Mouse (Mus musculus): ENCODE results near the gene Fam102a. TPM values are rescaled to one million over a fixed set of nuclear protein-coding genes. Genes with fewer than 3 reads are reported as not detected.

Gene Fam102a
- total and polyA plus RNA-seq, 3 experiments = 28.7 to 35.0 (median 32.7) TPM

DNA sequence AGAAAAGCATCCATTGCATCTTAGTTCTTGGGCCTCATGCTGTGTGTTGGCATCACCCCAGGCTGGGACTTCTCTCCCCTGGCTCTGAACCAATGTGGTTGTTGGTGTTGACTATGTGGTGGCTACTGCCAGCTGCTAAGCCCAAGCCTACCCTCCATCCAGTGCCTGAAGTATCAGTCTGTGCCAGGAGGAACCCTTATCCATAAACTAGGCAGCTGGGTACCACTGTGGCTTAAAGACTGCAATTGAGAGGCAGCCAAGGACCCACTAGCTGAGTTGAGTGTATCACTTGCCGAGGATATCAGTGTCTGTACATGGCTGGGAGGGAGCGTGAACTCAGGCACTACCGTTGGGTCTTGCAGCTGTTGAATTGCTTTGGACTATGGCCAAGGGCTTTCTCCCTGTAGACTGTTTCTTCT, 7.9 kb downstream of the Fam102a start:
- H3K27me3 ChIP-seq (ENCODE audit: insufficient read depth, low read length) = peaks cover 12% of the 10 kb centered on the region; the same call in 1 of the 2 replicates
- H3K9me3 ChIP-seq (replicated peaks) = no peaks in the 10 kb centered on the region
- H3K4me3 ChIP-seq (ENCODE audit: low read depth, low read length) = no peak overlapping the region
- peaks cover 83% of the 10 kb centered on the region for H3K36me3 ChIP-seq (replicated peaks)
- H3K4me1 ChIP-seq (ENCODE audit: insufficient read depth, low read depth, low read length) = peaks cover 33% of the 10 kb centered on the region
- DNase-seq (ENCODE audit: low spot score) = no peak
- TF ChIP-seq TAL1 (conservative IDR thresholded peaks at IDR 0.05; ENCODE audit: low read depth, low read length) (no peak), GATA1 (IDR thresholded peaks at IDR 0.05; ENCODE audit: borderline replicate concordance, low read length) (no peak), CTCF (IDR thresholded peaks at IDR 0.05; ENCODE audit: low read depth, low read length) (no peak), POLR2AphosphoS5 (IDR thresholded peaks at IDR 0.05; ENCODE audit: insufficient replicate concordance, low read depth, low read length) (no peak), GATA2 (IDR thresholded peaks at IDR 0.05; ENCODE audit: borderline replicate concordance, low read depth, low read length) (no peak)
- ATAC-seq (ENCODE audit: extremely low read depth, insufficient number of reproducible peaks, low FRiP score, poor library complexity, severe bottlenecking) = no peak

DNA sequence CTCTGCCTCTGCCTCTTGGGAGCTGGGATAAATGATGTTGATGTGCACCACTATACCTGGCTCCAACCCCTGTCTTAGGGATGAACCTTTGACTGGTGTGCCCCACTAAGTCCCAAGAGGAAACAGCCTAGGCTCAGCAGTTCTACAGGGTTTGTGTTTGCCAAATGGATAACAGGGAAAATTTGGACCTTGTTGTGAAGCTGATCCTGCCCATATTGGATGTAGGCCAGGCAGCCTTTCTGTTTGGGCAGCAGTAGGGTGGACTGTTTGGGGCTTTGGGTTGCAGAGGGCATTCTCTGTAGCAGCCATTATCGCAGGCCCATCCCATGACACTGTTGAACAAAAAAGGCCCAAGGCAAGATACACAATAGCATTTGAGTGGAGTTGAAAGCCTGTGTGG, 11.8 kb downstream of the Fam102a start:
- Histone ChIP-seq H3K9me3 (replicated peaks) (no peaks in the 10 kb centered on the region), H3K27me3 (ENCODE audit: insufficient read depth, low read length) (peaks cover 12% of the 10 kb centered on the region; the same call in 1 of the 2 replicates), H3K4me3 (ENCODE audit: low read depth, low read length) (no peak overlapping the region), H3K4me1 (ENCODE audit: insufficient read depth, low read depth, low read length) (peaks cover 15% of the 10 kb centered on the region), H3K36me3 (replicated peaks) (peaks cover 89% of the 10 kb centered on the region)
- DNase-seq (ENCODE audit: low spot score) = no peak
- TF ChIP-seq POLR2AphosphoS5 (IDR thresholded peaks at IDR 0.05; ENCODE audit: insufficient replicate concordance, low read depth, low read length) = no peak
- no peak for ATAC-seq (ENCODE audit: extremely low read depth, insufficient number of reproducible peaks, low FRiP score, poor library complexity, severe bottlenecking)

DNA sequence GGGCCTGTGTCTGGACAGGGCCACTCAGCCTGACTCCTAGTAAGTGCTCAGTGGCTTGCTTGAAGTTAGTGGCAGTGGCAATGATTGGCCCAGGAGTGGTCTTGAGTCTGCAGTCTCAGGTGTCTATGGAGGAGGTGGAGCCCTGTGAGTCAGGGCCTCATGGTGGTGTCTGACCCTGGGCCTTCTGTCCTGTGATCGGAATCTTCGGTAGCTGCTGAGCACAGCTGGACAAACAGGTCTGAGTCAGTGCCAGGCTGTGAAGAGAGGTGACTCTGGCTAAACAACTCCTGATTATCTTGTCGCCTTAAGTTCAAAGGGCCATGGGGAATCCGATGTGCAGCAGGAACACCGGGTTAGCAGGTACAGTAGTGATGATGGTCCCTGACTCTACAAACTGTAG, 12.2 kb downstream of the Fam102a start:
- TF ChIP-seq POLR2AphosphoS5 (IDR thresholded peaks at IDR 0.05; ENCODE audit: insufficient replicate concordance, low read depth, low read length) = no peak
- no peak for TF ChIP-seq GATA1 (IDR thresholded peaks at IDR 0.05; ENCODE audit: borderline replicate concordance, low read length)
- TF ChIP-seq GATA2 (IDR thresholded peaks at IDR 0.05; ENCODE audit: borderline replicate concordance, low read depth, low read length) = no peak
- no peak for TF ChIP-seq CTCF (IDR thresholded peaks at IDR 0.05; ENCODE audit: low read depth, low read length)
- no peak for TF ChIP-seq TAL1 (conservative IDR thresholded peaks at IDR 0.05; ENCODE audit: low read depth, low read length)
- Histone ChIP-seq H3K36me3 (replicated peaks) (peaks cover 88% of the 10 kb centered on the region), H3K27me3 (ENCODE audit: insufficient read depth, low read length) (peaks cover 13% of the 10 kb centered on the region; the same call in 1 of the 2 replicates), H3K4me3 (ENCODE audit: low read depth, low read length) (no peak overlapping the region), H3K9me3 (replicated peaks) (no peaks in the 10 kb centered on the region), H3K4me1 (ENCODE audit: insufficient read depth, low read depth, low read length) (peaks cover 11% of the 10 kb centered on the region)
- ATAC-seq (ENCODE audit: extremely low read depth, insufficient number of reproducible peaks, low FRiP score, poor library complexity, severe bottlenecking) (no peak), DNase-seq (ENCODE audit: low spot score) (no peak)

DNA sequence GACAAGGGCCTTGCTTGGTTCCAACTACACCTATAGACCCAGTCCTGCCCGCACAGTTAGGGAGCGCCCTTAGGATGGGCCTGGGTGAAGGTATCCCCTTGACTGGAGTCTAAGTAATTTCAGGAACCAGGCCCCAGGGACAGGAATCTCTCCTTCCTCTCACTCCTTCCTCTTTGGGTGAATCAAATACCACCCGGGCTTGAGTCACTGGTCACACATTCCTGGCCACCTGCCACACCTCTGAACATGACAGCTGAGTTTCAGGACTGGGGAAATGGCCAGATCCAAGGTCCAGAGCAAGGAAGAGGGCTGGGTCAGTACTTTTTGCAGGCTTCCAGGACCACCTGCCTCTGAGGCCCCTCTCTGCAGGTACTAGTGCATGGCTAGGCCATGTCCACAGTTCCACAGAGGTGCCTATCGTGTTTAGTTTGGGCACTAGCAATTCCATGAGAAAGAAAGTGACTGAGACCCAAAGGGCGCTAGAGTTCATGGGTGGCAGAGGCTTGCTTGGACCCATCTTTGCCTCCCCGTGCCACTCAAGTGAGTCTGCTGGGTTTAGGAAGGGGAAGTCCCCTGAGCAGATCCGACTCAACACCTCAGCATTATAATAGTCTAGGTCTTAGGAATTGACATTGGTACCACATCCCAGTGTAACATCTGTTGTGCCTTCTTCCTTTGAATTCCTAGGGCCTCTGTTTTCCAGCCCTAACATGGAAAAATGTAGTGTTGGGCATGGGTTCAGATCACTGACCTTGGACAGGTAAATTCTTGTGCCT, 13.0 kb downstream of the Fam102a start:
- ATAC-seq (ENCODE audit: extremely low read depth, insufficient number of reproducible peaks, low FRiP score, poor library complexity, severe bottlenecking) = no peak
- TF ChIP-seq GATA2 (IDR thresholded peaks at IDR 0.05; ENCODE audit: borderline replicate concordance, low read depth, low read length) (no peak), TAL1 (conservative IDR thresholded peaks at IDR 0.05; ENCODE audit: low read depth, low read length) (no peak), POLR2AphosphoS5 (IDR thresholded peaks at IDR 0.05; ENCODE audit: insufficient replicate concordance, low read depth, low read length) (no peak), CTCF (IDR thresholded peaks at IDR 0.05; ENCODE audit: low read depth, low read length) (no peak), GATA1 (IDR thresholded peaks at IDR 0.05; ENCODE audit: borderline replicate concordance, low read length) (no peak)
- Histone ChIP-seq H3K4me1 (ENCODE audit: insufficient read depth, low read depth, low read length) (peaks cover 9% of the 10 kb centered on the region; the same call in 1 of the 2 replicates), H3K4me3 (ENCODE audit: low read depth, low read length) (no peak overlapping the region), H3K36me3 (replicated peaks) (peaks cover 84% of the 10 kb centered on the region), H3K9me3 (replicated peaks) (no peaks in the 10 kb centered on the region), H3K27me3 (ENCODE audit: insufficient read depth, low read length) (peaks cover 13% of the 10 kb centered on the region; the same call in 1 of the 2 replicates)
- no peak for DNase-seq (ENCODE audit: low spot score)

DNA sequence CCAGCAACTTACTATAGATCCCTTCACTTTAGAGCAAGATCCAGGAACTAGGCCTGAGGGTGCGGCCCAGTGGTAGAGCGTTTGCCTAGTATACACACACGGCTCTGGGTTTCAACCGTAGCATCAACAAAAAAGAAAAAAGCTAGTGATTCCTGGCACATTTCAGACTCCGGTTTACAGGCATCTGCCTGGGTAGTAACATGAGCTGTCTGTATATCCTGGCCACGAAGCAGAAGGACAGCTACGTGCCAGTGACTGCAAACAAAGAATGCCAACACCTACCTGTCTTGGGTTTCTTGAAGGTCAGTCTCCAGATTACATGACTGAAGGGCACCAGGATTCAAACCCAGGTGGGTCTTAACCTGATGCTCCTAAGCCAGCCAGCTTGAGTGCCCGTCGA, 14.0 kb downstream of the Fam102a start:
- no peaks in the 10 kb centered on the region for H3K9me3 ChIP-seq (replicated peaks)
- H3K27me3 ChIP-seq (ENCODE audit: insufficient read depth, low read length) = peaks cover 14% of the 10 kb centered on the region; the same call in 1 of the 2 replicates
- H3K4me1 ChIP-seq (ENCODE audit: insufficient read depth, low read depth, low read length) = peaks cover 16% of the 10 kb centered on the region
- TF ChIP-seq GATA1 (IDR thresholded peaks at IDR 0.05; ENCODE audit: borderline replicate concordance, low read length) (no peak), POLR2AphosphoS5 (IDR thresholded peaks at IDR 0.05; ENCODE audit: insufficient replicate concordance, low read depth, low read length) (no peak), CTCF (IDR thresholded peaks at IDR 0.05; ENCODE audit: low read depth, low read length) (no peak), TAL1 (conservative IDR thresholded peaks at IDR 0.05; ENCODE audit: low read depth, low read length) (no peak), GATA2 (IDR thresholded peaks at IDR 0.05; ENCODE audit: borderline replicate concordance, low read depth, low read length) (no peak)
- no peak overlapping the region for H3K4me3 ChIP-seq (ENCODE audit: low read depth, low read length)
- no peak for ATAC-seq (ENCODE audit: extremely low read depth, insufficient number of reproducible peaks, low FRiP score, poor library complexity, severe bottlenecking)
- peaks cover 82% of the 10 kb centered on the region for H3K36me3 ChIP-seq (replicated peaks)
- no peak for DNase-seq (ENCODE audit: low spot score)

DNA sequence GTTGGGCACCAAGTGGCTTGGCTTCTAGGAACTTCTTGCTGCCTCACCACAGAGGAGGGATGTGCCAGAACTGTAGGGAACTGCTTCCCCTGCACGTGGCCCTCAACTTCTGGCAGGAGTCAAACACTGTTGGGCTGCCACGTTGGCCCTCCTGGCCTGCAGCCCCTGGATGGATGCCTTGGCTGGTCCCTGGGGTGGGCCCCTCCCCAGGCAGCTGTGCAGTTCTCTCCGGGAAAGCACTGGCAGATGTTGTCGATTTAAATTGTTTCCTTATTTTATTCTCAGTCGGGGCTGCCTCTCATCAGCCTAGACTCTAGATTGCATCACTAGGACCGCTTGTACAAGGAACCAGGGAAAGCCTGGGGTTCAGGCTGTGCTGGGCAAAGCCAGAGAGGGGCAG, 14.6 kb downstream of the Fam102a start:
- peaks cover 17% of the 10 kb centered on the region for H3K4me1 ChIP-seq (ENCODE audit: insufficient read depth, low read depth, low read length)

More for the DNA sequence above, 14.6 kb downstream of the Fam102a start:
- no peak for TF ChIP-seq TAL1 (conservative IDR thresholded peaks at IDR 0.05; ENCODE audit: low read depth, low read length)
- no peak for TF ChIP-seq CTCF (IDR thresholded peaks at IDR 0.05; ENCODE audit: low read depth, low read length)
- TF ChIP-seq GATA2 (IDR thresholded peaks at IDR 0.05; ENCODE audit: borderline replicate concordance, low read depth, low read length) = no peak
- no peak for TF ChIP-seq GATA1 (IDR thresholded peaks at IDR 0.05; ENCODE audit: borderline replicate concordance, low read length)
- TF ChIP-seq POLR2AphosphoS5 (IDR thresholded peaks at IDR 0.05; ENCODE audit: insufficient replicate concordance, low read depth, low read length) = no peak
- no peaks in the 10 kb centered on the region for H3K9me3 ChIP-seq (replicated peaks)
- DNase-seq (ENCODE audit: low spot score) = no peak
- H3K36me3 ChIP-seq (replicated peaks) = peaks cover 80% of the 10 kb centered on the region
- no peak for ATAC-seq (ENCODE audit: extremely low read depth, insufficient number of reproducible peaks, low FRiP score, poor library complexity, severe bottlenecking)
- peaks cover 15% of the 10 kb centered on the region; the same call in 1 of the 2 replicates for H3K27me3 ChIP-seq (ENCODE audit: insufficient read depth, low read length)
- H3K4me3 ChIP-seq (ENCODE audit: low read depth, low read length) = no peak overlapping the region

All from G1E (cell line).